Mouse (Mus musculus): ENCODE measurements around the gene Xxylt1. TPM values are rescaled to one million over a fixed set of nuclear protein-coding genes. Genes with fewer than 3 reads are reported as not detected.

Xxylt1 gene
- polyA plus RNA-seq, 1 experiment from 2014 or later = 19.1 TPM

GRCm38 (mm10) chr16:30961176-30961575 is 120.1 kb downstream of the Xxylt1 start:
- no peak for DNase-seq (ENCODE audit: low spot score)
- Histone ChIP-seq H3K27me3 (replicated peaks; ENCODE audit: control insufficient read depth, insufficient read depth, low read length) (no peaks in the 10 kb centered on the region), H3K36me3 (ENCODE audit: control insufficient read depth, insufficient read depth, low read length) (no peaks in the 10 kb centered on the region), H3K4me2 (ENCODE audit: low read depth, low read length) (no peak overlapping the region), H3K9ac (ENCODE audit: low read depth, low read length) (no peak overlapping the region), H3K4me1 (ENCODE audit: control insufficient read depth, insufficient read depth, low read length) (no peaks in the 10 kb centered on the region), H3K4me3 (ENCODE audit: low read depth, low read length) (no peak overlapping the region), H3K9me3 (ENCODE audit: control insufficient read depth, low read length) (no peaks in the 10 kb centered on the region), H3K27ac (replicated peaks; ENCODE audit: low read depth, low read length) (no peak overlapping the region)
- no peak for ATAC-seq (ENCODE audit: low read depth)
- WGBS = 81% methylated on average over 8 of the region's 8 CpGs

- H3K36me3 ChIP-seq (ENCODE audit: control insufficient read depth, insufficient read depth, low read length) = no peaks in the 10 kb centered on the region
- H3K27ac ChIP-seq (replicated peaks; ENCODE audit: low read depth, low read length) = no peak overlapping the region
- H3K4me3 ChIP-seq (ENCODE audit: low read depth, low read length) = no peak overlapping the region
- no peaks in the 10 kb centered on the region for H3K9me3 ChIP-seq (ENCODE audit: control insufficient read depth, low read length)
- ATAC-seq (ENCODE audit: low read depth) (no peak), DNase-seq (ENCODE audit: low spot score) (no peak)
- 87% methylated on average over 4 of the region's 4 CpGs for WGBS
- H3K27me3 ChIP-seq (replicated peaks; ENCODE audit: control insufficient read depth, insufficient read depth, low read length) = no peaks in the 10 kb centered on the region
- H3K4me1 ChIP-seq (ENCODE audit: control insufficient read depth, insufficient read depth, low read length) = no peaks in the 10 kb centered on the region
- no peak overlapping the region for H3K9ac ChIP-seq (ENCODE audit: low read depth, low read length)
- H3K4me2 ChIP-seq (ENCODE audit: low read depth, low read length) = no peak overlapping the region
Observed at GRCm38 (mm10) chr16:30960266-30960665, 121.0 kb downstream of the Xxylt1 start.

DNA sequence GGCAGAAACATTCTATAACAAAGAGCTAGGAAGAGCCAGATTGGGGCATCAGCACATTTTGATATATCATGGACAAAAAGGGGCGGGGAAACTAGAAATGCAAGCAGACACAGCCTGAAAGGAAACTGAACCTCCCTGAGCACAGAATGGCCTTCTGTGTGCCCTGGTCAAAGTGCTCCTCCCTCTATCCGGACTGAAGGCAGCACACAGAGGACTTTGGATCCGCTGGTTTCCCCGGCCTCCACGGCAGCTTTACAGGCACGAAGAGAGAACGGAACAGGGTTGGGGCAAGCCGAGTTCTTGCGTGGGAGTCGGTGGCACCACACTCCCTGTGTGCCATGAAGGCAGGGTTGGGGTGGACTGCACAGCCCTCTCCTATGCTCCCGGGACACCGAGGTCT is 121.5 kb downstream of the Xxylt1 start:
- ATAC-seq (ENCODE audit: low read depth) (no peak), DNase-seq (ENCODE audit: low spot score) (no peak)
- H3K4me2 ChIP-seq (ENCODE audit: low read depth, low read length) = no peak overlapping the region
- 90% methylated on average over 12 of the region's 12 CpGs for WGBS
- no peak overlapping the region for H3K9ac ChIP-seq (ENCODE audit: low read depth, low read length)
- no peaks in the 10 kb centered on the region for H3K36me3 ChIP-seq (ENCODE audit: control insufficient read depth, insufficient read depth, low read length)
- no peaks in the 10 kb centered on the region for H3K27me3 ChIP-seq (replicated peaks; ENCODE audit: control insufficient read depth, insufficient read depth, low read length)
- no peaks in the 10 kb centered on the region for H3K4me1 ChIP-seq (ENCODE audit: control insufficient read depth, insufficient read depth, low read length)
- no peaks in the 10 kb centered on the region for H3K9me3 ChIP-seq (ENCODE audit: control insufficient read depth, low read length)
- H3K4me3 ChIP-seq (ENCODE audit: low read depth, low read length) = no peak overlapping the region
- no peak overlapping the region for H3K27ac ChIP-seq (replicated peaks; ENCODE audit: low read depth, low read length)

GRCm38 (mm10) chr16:30956141-30956540 is 125.1 kb downstream of the Xxylt1 start:
- no peak overlapping the region for H3K4me2 ChIP-seq (ENCODE audit: low read depth, low read length)
- DNase-seq (ENCODE audit: low spot score) (no peak), ATAC-seq (ENCODE audit: low read depth) (no peak)
- H3K4me3 ChIP-seq (ENCODE audit: low read depth, low read length) = no peak overlapping the region
- no peak overlapping the region for H3K27ac ChIP-seq (replicated peaks; ENCODE audit: low read depth, low read length)
- no peaks in the 10 kb centered on the region for H3K27me3 ChIP-seq (replicated peaks; ENCODE audit: control insufficient read depth, insufficient read depth, low read length)
- H3K4me1 ChIP-seq (ENCODE audit: control insufficient read depth, insufficient read depth, low read length) = no peaks in the 10 kb centered on the region
- H3K9ac ChIP-seq (ENCODE audit: low read depth, low read length) = no peak overlapping the region
- H3K36me3 ChIP-seq (ENCODE audit: control insufficient read depth, insufficient read depth, low read length) = no peaks in the 10 kb centered on the region
- WGBS = 83% methylated on average over 8 of the region's 8 CpGs
- no peaks in the 10 kb centered on the region for H3K9me3 ChIP-seq (ENCODE audit: control insufficient read depth, low read length)

- H3K9me3 ChIP-seq (ENCODE audit: control insufficient read depth, low read length) = 0 out of 2 replicates have a peak, but pooled peaks cover 3% of the 10 kb centered on the region
- no peaks in the 10 kb centered on the region for H3K4me1 ChIP-seq (ENCODE audit: control insufficient read depth, insufficient read depth, low read length)
- H3K4me3 ChIP-seq (ENCODE audit: low read depth, low read length) = no peak overlapping the region
- H3K4me2 ChIP-seq (ENCODE audit: low read depth, low read length) = no peak overlapping the region
- no peak overlapping the region for H3K9ac ChIP-seq (ENCODE audit: low read depth, low read length)
- no peak overlapping the region for H3K27ac ChIP-seq (replicated peaks; ENCODE audit: low read depth, low read length)
- no peak for ATAC-seq (ENCODE audit: low read depth)
- 64% methylated on average over 1 of the region's 1 CpGs for WGBS
- DNase-seq (ENCODE audit: low spot score) = no peak
- H3K36me3 ChIP-seq (ENCODE audit: control insufficient read depth, insufficient read depth, low read length) = no peaks in the 10 kb centered on the region
- H3K27me3 ChIP-seq (replicated peaks; ENCODE audit: control insufficient read depth, insufficient read depth, low read length) = no peaks in the 10 kb centered on the region
Observed at GRCm38 (mm10) chr16:30948636-30949035, 132.6 kb downstream of the Xxylt1 start.

DNA sequence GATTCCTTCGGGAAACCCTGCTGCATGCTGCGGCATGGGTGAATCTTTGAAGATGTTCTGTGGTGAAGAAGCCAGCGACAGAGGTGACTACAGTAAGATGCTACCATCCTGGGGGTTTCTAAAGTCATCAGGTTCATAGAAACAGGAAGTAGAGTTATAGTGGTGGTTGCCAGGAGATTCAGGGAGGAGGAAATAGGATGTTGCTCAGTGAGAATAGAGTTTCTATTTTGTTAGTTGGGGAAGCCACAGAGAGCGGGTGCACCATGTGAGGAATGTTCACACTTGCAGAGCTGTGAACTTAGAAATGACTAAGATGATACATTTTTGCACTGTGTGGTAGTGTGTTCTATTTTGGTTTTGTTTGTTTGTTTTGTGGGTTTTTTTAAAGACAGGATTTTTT is 133.0 kb downstream of the Xxylt1 start:
- Histone ChIP-seq H3K4me3 (ENCODE audit: low read depth, low read length) (no peak overlapping the region), H3K4me2 (ENCODE audit: low read depth, low read length) (no peak overlapping the region), H3K9me3 (ENCODE audit: control insufficient read depth, low read length) (0 out of 2 replicates have a peak, but pooled peaks cover 3% of the 10 kb centered on the region), H3K27ac (replicated peaks; ENCODE audit: low read depth, low read length) (no peak overlapping the region), H3K4me1 (ENCODE audit: control insufficient read depth, insufficient read depth, low read length) (no peaks in the 10 kb centered on the region), H3K27me3 (replicated peaks; ENCODE audit: control insufficient read depth, insufficient read depth, low read length) (no peaks in the 10 kb centered on the region), H3K36me3 (ENCODE audit: control insufficient read depth, insufficient read depth, low read length) (no peaks in the 10 kb centered on the region), H3K9ac (ENCODE audit: low read depth, low read length) (no peak overlapping the region)
- ATAC-seq (ENCODE audit: low read depth) (no peak), DNase-seq (ENCODE audit: low spot score) (no peak)
- 88% methylated on average over 4 of the region's 4 CpGs for WGBS

DNA sequence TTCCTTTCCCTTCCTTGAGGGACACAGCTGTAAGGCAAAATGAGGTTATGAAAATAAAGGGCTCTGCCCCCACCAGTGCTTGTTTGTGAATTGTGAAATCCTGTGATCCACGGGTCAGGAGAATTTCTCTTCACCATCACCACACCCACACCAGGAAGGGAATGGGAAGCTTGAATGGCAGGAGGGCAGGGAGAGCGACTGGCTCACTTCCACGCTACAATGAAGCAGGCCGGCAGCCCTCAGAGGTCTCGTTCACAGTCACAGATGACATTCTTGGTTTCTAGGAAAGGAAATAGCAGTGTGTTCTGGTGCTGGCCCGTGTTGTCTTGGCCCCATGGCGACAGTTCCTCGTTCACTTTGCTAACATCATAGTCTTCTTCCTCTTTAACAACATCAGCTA is 136.3 kb downstream of the Xxylt1 start:
- ATAC-seq (ENCODE audit: low read depth) = no peak
- WGBS = 70% methylated on average over 8 of the region's 8 CpGs

DNA sequence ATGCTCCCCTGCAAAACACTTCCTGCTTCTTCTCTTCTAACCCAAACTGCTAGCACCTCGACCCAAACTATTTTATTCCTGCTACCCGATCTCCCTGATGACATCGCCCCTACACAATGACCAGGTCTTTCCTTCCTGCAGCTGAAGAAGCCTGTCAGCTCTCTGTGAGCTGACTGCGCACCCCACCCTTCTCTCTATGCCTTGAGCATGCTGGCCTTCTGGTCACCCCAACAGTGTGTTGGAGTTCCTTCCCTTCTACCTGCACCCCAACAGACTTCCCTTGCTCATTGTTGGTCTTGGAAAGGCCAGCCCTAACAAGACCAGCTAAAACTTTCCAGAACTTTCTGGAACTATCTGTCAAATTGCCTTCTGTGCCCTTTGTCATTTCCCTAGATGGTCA is 137.3 kb downstream of the Xxylt1 start:
- Histone ChIP-seq H3K27me3 (replicated peaks; ENCODE audit: control insufficient read depth, insufficient read depth, low read length) (no peaks in the 10 kb centered on the region), H3K27ac (replicated peaks; ENCODE audit: low read depth, low read length) (no peak overlapping the region), H3K4me2 (ENCODE audit: low read depth, low read length) (no peak overlapping the region), H3K36me3 (ENCODE audit: control insufficient read depth, insufficient read depth, low read length) (no peaks in the 10 kb centered on the region), H3K4me3 (ENCODE audit: low read depth, low read length) (no peak overlapping the region), H3K4me1 (ENCODE audit: control insufficient read depth, insufficient read depth, low read length) (no peaks in the 10 kb centered on the region), H3K9me3 (ENCODE audit: control insufficient read depth, low read length) (0 out of 2 replicates have a peak, but pooled peaks cover 3% of the 10 kb centered on the region), H3K9ac (ENCODE audit: low read depth, low read length) (no peak overlapping the region)
- DNase-seq (ENCODE audit: low spot score) (no peak), ATAC-seq (ENCODE audit: low read depth) (no peak)
- WGBS = 75% methylated on average over 4 of the region's 4 CpGs

More for the DNA sequence above, 136.3 kb downstream of the Xxylt1 start:
- Histone ChIP-seq H3K4me3 (ENCODE audit: low read depth, low read length) (no peak overlapping the region), H3K4me2 (ENCODE audit: low read depth, low read length) (no peak overlapping the region), H3K36me3 (ENCODE audit: control insufficient read depth, insufficient read depth, low read length) (no peaks in the 10 kb centered on the region), H3K27ac (replicated peaks; ENCODE audit: low read depth, low read length) (no peak overlapping the region), H3K9ac (ENCODE audit: low read depth, low read length) (no peak overlapping the region), H3K4me1 (ENCODE audit: control insufficient read depth, insufficient read depth, low read length) (no peaks in the 10 kb centered on the region), H3K9me3 (ENCODE audit: control insufficient read depth, low read length) (0 out of 2 replicates have a peak, but pooled peaks cover 3% of the 10 kb centered on the region), H3K27me3 (replicated peaks; ENCODE audit: control insufficient read depth, insufficient read depth, low read length) (no peaks in the 10 kb centered on the region)
- DNase-seq (ENCODE audit: low spot score) = no peak

GRCm38 (mm10) chr16:30940699-30941098 is 140.5 kb downstream of the Xxylt1 start:
- ATAC-seq (ENCODE audit: low read depth) (no peak), DNase-seq (ENCODE audit: low spot score) (no peak)
- Histone ChIP-seq H3K9me3 (ENCODE audit: control insufficient read depth, low read length) (no peaks in the 10 kb centered on the region), H3K4me2 (ENCODE audit: low read depth, low read length) (no peak overlapping the region), H3K4me1 (ENCODE audit: control insufficient read depth, insufficient read depth, low read length) (no peaks in the 10 kb centered on the region), H3K9ac (ENCODE audit: low read depth, low read length) (no peak overlapping the region), H3K27me3 (replicated peaks; ENCODE audit: control insufficient read depth, insufficient read depth, low read length) (no peaks in the 10 kb centered on the region), H3K4me3 (ENCODE audit: low read depth, low read length) (no peak overlapping the region), H3K27ac (replicated peaks; ENCODE audit: low read depth, low read length) (no peak overlapping the region), H3K36me3 (ENCODE audit: control insufficient read depth, insufficient read depth, low read length) (no peaks in the 10 kb centered on the region)
- WGBS = 84% methylated on average over 2 of the region's 2 CpGs

Measured in embryonic facial prominence, embryonic 14.5 days (tissue).